15 mouse cellular contexts compared by ENCODE assay signal in genomic region chrX:12288562-12289117, GRCm38 (mm10).
"Had no signal": no experiment of that assay in that cellular context is flagged by ENCODE, and none has a peak within 500 bp of the region (broad histone marks: within the 10 kb centered on the region; RNA-seq: fewer than 3 reads in every experiment).

No protein-coding gene starts in this region.

- H3K9me3 ChIP-seq: kidney, embryonic 15.5 days; midbrain, embryonic 12.5 days; neural tube, embryonic 15.5 days had no signal

- H3K9ac ChIP-seq: kidney, embryonic 15.5 days; liver, embryonic 14.5 days; midbrain, embryonic 12.5 days; neural tube, embryonic 15.5 days had no signal

- H3K36me3 ChIP-seq: kidney, embryonic 15.5 days; midbrain, embryonic 12.5 days; neural tube, embryonic 15.5 days had no signal

- H3K4me3 ChIP-seq: kidney, embryonic 15.5 days; midbrain, embryonic 12.5 days; myocyte; neural tube, embryonic 15.5 days had no signal

- DNase-seq: kidney, adult 18-20 months; kidney, postnatal 14 days; lung, adult 2 months; lung, postnatal 36 days; right cerebral cortex, adult 18-20 months; right cerebral cortex, postnatal 25 days; spleen, adult 18-20 months; thymus, adult 18-20 months; thymus, postnatal 14 days had no signal

- ATAC-seq: lung, postnatal 0 days had no signal

- H3K4me1 ChIP-seq: neural tube, embryonic 15.5 days had no signal

- H3K27ac ChIP-seq: kidney, embryonic 15.5 days; liver, embryonic 14.5 days; neural tube, embryonic 15.5 days had no signal

- H3K4me2 ChIP-seq: midbrain, embryonic 12.5 days; neural tube, embryonic 15.5 days had no signal
